Mouse (Mus musculus) ES-E14 (cell line): ENCODE data around the gene Actr6. TPM values are rescaled to one million over a fixed set of nuclear protein-coding genes. Genes with fewer than 3 reads are reported as not detected.

Source experiments
- DNase-seq: peaks from one replicate; pipeline ENCODE4 v3.0.0-alpha.2; 2013; ENCODE audit warnings: low read depth, low spot score
- H3K27ac ChIP-seq: 2 replicates; pipeline ENCODE4 v1.5.1; 2012; ENCODE audit warnings: low read depth, mild to moderate bottlenecking, low read length, moderate library complexity, mixed read lengths; ENCODE audit not compliant: poor library complexity, insufficient read depth, severe bottlenecking
- H3K36me3 ChIP-seq: 2 replicates; pipeline ENCODE4 v1.6.1; 2012; ENCODE audit warnings: mild to moderate bottlenecking, low read length, moderate library complexity, mixed read lengths; ENCODE audit not compliant: control insufficient read depth, poor library complexity, insufficient read depth, severe bottlenecking
- H3K4me1 ChIP-seq, 2 experiments: fragments of 150-350 bp in 1 of 2; sonication (generic) in 1 of 2; 2 replicates each; pipeline ENCODE4 v1.6.1; 2012; ENCODE audit warnings: low read length in 2 of 2, mild to moderate bottlenecking in 1 of 2, mixed read lengths in 1 of 2; ENCODE audit not compliant: control insufficient read depth in 2 of 2, insufficient read depth in 2 of 2, poor library complexity in 1 of 2
- H3K4me3 ChIP-seq, 2 experiments: fragments of 150-350 bp in 1 of 2; sonication (generic) in 1 of 2; 2 replicates each; pipeline ENCODE4 v1.5.1; 2012; ENCODE audit warnings: low read length in 2 of 2, low read depth in 1 of 2, mild to moderate bottlenecking in 1 of 2, mixed read lengths in 1 of 2; ENCODE audit not compliant: insufficient read depth in 1 of 2, poor library complexity in 1 of 2, severe bottlenecking in 1 of 2
- H3K9ac ChIP-seq: 2 replicates; pipeline ENCODE4 v1.6.1; 2012; ENCODE audit warnings: low read depth, mild to moderate bottlenecking, low read length, mixed read lengths; ENCODE audit not compliant: poor library complexity, insufficient read depth, severe bottlenecking
- H3K9me3 ChIP-seq: fragments of 150-350 bp; sonication (generic); 2 replicates; pipeline ENCODE4 v1.6.1; 2012; ENCODE audit warnings: low read depth, mild to moderate bottlenecking, low read length; ENCODE audit not compliant: control insufficient read depth, insufficient read depth
- CHD2 ChIP-seq: IDR thresholded peaks from 2 replicates; pipeline ENCODE4 v1.6.1; 2014; ENCODE audit warnings: mild to moderate bottlenecking, low read depth, low read length, inconsistent platforms
- HCFC1 ChIP-seq: IDR thresholded peaks from 2 replicates; pipeline ENCODE4 v1.6.1; 2012; ENCODE audit warnings: low read length, inconsistent platforms, borderline replicate concordance; ENCODE audit not compliant: insufficient read depth
- MAFK ChIP-seq: IDR thresholded peaks from 2 replicates; pipeline ENCODE4 v1.6.1; 2014; ENCODE audit warnings: mild to moderate bottlenecking, low read depth, low read length, inconsistent platforms; ENCODE audit not compliant: insufficient read depth
- ZC3H11A ChIP-seq: IDR thresholded peaks from 2 replicates; pipeline ENCODE4 v1.6.1; 2012; ENCODE audit warnings: low read depth, mild to moderate bottlenecking, inconsistent platforms, low read length, borderline replicate concordance
- ZNF384 ChIP-seq: IDR thresholded peaks from 2 replicates; pipeline ENCODE4 v1.6.1; 2012; ENCODE audit warnings: low read depth, low read length, inconsistent platforms
- in situ Hi-C, 2 experiments: fragments of 600-800 bp; cut with MboI; formaldehyde crosslinking; loops; one replicate each; pipeline ENCODE4 v1.15.1; 2025; ENCODE audit warnings: low sequenced_read_pairs in 2 of 2, inconsistent platforms in 1 of 2; ENCODE audit not compliant: unreplicated experiment in 2 of 2
- total RNA-seq: library from RNA; depleted of rRNA; stranded (reverse); fragments of 300-350 nt; gene quantifications from 2 replicates; pipeline ENCODE4 v1.2.3, GENCODE M21; 2012

The Actr6 gene
- total RNA-seq, 1 experiment = 17.2 TPM

DNA sequence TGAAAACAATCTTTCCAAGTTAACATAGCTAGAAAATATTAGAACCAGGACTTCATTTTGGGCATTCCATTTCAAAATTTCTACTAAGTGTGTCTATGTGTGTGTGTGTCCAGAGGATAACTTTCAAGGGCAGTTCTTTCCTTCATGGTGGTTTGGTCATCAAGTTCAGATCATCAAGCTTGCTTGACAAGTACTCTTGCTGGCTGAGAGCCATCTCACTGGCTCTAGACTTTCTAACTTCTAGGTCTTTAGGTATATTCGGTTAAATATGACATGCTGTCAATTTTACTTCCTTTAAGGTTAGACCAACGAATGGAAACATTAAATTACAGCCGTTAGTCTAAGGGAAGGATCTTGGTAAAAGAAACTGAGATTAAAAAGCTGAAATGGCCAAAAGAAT is 12.2 kb upstream of the Actr6 start:
- Histone ChIP-seq H3K4me1 (peaks cover 0 to 11% of the 10 kb centered on the region in 2 experiments; a peak in 2 of 4 replicates), H3K9me3 (no peaks in the 10 kb centered on the region), H3K36me3 (no peaks in the 10 kb centered on the region), H3K9ac (no peak overlapping the region), H3K4me3 (peak overlapping the region in 1 of 2 experiments; percentile 100; a peak in 1 of 4 replicates), H3K27ac (no peak overlapping the region)
- in situ Hi-C loops = no loop called here
- DNase-seq = no peak
- TF ChIP-seq CHD2 = no peak
- no peak for TF ChIP-seq ZC3H11A
- TF ChIP-seq HCFC1 = no peak
- no peak for TF ChIP-seq MAFK
- TF ChIP-seq ZNF384 = no peak

DNA sequence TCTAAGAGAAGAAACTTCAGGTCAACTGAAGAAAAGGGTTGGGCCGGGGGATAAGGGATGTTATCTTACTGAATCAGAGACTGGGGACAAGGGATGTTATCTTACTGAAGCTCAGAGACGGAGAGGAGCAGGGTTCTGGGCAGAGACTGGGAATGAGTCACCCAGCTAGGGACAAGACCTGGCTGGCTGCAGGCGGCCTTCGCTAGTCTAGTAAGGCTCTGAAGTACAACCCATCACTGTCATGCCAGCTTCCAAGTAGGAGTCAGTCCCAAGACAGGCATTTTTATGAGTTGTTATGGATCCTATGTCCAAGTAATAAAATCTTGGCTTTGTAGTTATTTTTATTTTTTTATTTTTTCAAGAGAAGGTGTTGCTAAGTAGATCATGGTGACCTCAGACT is 11.2 kb upstream of the Actr6 start:
- no peak overlapping the region for H3K4me3 ChIP-seq
- no peak for TF ChIP-seq HCFC1
- no peak for TF ChIP-seq MAFK
- no peak for TF ChIP-seq ZC3H11A
- TF ChIP-seq CHD2 = no peak
- TF ChIP-seq ZNF384 = no peak

DNA sequence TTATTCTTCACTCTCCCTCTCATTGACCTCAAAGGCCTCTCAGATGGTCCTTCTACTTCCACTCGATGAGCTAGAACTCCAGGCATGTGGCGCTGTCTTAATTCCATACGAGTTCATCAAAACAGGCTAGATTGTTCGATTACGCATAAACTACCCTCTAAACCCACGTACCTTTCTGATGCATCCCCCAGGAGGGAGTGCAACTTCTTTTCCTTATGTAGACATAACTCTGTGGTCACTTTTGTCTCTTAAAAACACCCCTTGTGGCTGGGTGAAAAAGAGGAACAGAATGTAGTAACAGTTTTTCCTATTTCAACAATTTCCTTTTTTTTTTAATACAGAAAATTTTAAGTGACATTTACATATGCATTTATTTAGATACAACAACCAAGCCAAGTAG is 8.9 kb upstream of the Actr6 start:
- in situ Hi-C loops = no loop called here
- peaks cover 0 to 7% of the 10 kb centered on the region in 2 experiments; a peak in 2 of 4 replicates for H3K4me1 ChIP-seq

More for the DNA sequence above, 11.2 kb upstream of the Actr6 start:
- Histone ChIP-seq H3K36me3 (no peaks in the 10 kb centered on the region), H3K9me3 (no peaks in the 10 kb centered on the region), H3K4me1 (peaks cover 0 to 11% of the 10 kb centered on the region in 2 experiments; a peak in 2 of 4 replicates), H3K27ac (no peak overlapping the region), H3K9ac (no peak overlapping the region)
- in situ Hi-C loops = no loop called here
- no peak for DNase-seq

DNA sequence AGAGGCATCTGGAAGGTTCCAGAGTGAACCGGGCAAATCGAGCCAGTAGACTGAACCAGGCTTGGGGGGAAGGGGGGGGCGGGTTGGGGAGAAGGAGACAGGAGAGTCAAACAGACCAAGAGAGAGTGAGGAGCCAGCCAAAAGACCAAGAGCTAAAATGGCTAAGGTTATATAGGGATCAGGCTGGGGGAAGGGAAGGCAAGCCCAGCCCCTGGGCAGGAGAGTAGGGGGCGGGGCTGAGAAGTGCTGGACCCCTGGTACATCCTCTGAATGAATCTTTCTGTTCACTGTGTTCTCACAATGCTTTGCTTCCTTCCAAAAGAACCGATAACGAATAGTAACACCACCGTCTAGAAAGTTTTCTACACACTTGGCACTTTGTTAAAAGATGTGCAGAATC is 7.6 kb upstream of the Actr6 start:
- in situ Hi-C loops = no loop called here
- H3K9me3 ChIP-seq = no peaks in the 10 kb centered on the region
- TF ChIP-seq ZC3H11A = no peak
- no peak for TF ChIP-seq MAFK
- TF ChIP-seq CHD2 = no peak
- no peak for TF ChIP-seq ZNF384

More for the DNA sequence above, 8.9 kb upstream of the Actr6 start:
- Histone ChIP-seq H3K9ac (no peak overlapping the region), H3K4me3 (no peak overlapping the region), H3K27ac (no peak overlapping the region), H3K36me3 (no peaks in the 10 kb centered on the region), H3K9me3 (no peaks in the 10 kb centered on the region)
- TF ChIP-seq CHD2 (no peak), MAFK (no peak), ZC3H11A (no peak), ZNF384 (no peak), HCFC1 (no peak)
- no peak for DNase-seq

DNA sequence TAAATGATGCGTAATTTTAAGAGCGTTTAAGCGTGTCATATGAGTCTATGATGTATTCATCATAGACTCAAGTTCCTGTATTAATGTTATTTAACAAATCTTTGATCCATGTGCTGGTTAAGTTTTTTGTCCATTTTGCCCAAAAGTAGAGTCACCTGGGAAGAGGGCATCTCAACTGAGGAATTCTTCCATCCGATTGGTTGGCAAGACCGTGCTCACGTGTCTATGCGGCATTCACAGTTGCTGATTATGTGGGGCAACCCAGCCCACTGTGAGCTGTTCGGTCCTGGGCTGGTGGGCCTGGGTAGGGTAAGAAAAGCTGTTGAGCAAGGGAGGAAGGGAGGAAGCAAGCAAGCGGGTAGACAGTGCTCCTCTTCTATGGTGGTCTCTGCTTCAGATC is 6.3 kb upstream of the Actr6 start:
- TF ChIP-seq HCFC1 = no peak
- TF ChIP-seq CHD2 = no peak
- no peak for TF ChIP-seq MAFK
- no peak for TF ChIP-seq ZNF384
- no peak for TF ChIP-seq ZC3H11A
- Histone ChIP-seq H3K9me3 (no peaks in the 10 kb centered on the region), H3K4me1 (no peaks in the 10 kb centered on the region; a peak in 1 of 4 replicates), H3K9ac (no peak overlapping the region), H3K4me3 (no peak overlapping the region), H3K27ac (no peak overlapping the region), H3K36me3 (no peaks in the 10 kb centered on the region)
- no peak for DNase-seq
- in situ Hi-C loops = no loop called here

More for the DNA sequence above, 7.6 kb upstream of the Actr6 start:
- H3K4me1 ChIP-seq = peaks cover 0 to 3% of the 10 kb centered on the region in 2 experiments; a peak in 1 of 4 replicates
- no peak overlapping the region for H3K4me3 ChIP-seq
- H3K9ac ChIP-seq = no peak overlapping the region
- no peak overlapping the region for H3K27ac ChIP-seq
- no peak for DNase-seq
- no peaks in the 10 kb centered on the region for H3K36me3 ChIP-seq
